Mouse (Mus musculus) limb, embryonic 13.5 days (tissue): Measurements from ENCODE around the gene Trim66. TPM values are rescaled to one million over a fixed set of nuclear protein-coding genes. Genes with fewer than 3 reads are reported as not detected.

Experiments
- ATAC-seq: fragments of 200-750 bp; cut with Nextera tagmentation; 2 replicates; pipeline ENCODE4 v1.8.0; 2017; ENCODE audit warnings: low read depth, moderate number of reproducible peaks, moderate TSS enrichment; ENCODE audit not compliant: low FRiP score
- H3K27ac ChIP-seq: fragments of 300-500 bp; sonication (generic); 2 replicates; pipeline ENCODE4 v1.5.1; 2015; ENCODE audit warnings: inconsistent platforms, mild to moderate bottlenecking, moderate library complexity
- H3K27me3 ChIP-seq: fragments of 300-500 bp; sonication (generic); 2 replicates; pipeline ENCODE4 v1.6.1; 2015; ENCODE audit warnings: mild to moderate bottlenecking, inconsistent platforms
- H3K36me3 ChIP-seq: fragments of 300-500 bp; sonication (generic); 2 replicates; pipeline ENCODE4 v1.6.1; 2015; ENCODE audit warnings: inconsistent platforms, mild to moderate bottlenecking, moderate library complexity
- H3K4me1 ChIP-seq: fragments of 300-500 bp; sonication (generic); 2 replicates; pipeline ENCODE4 v1.6.1; 2015; ENCODE audit warnings: inconsistent platforms
- H3K4me2 ChIP-seq: fragments of 300-500 bp; sonication (generic); replicated peaks from 2 replicates; pipeline ENCODE4 v1.6.1; 2015; ENCODE audit warnings: inconsistent platforms, mild to moderate bottlenecking, moderate library complexity
- H3K4me3 ChIP-seq: fragments of 300-500 bp; sonication (generic); 2 replicates; pipeline ENCODE4 v1.5.1; 2015; ENCODE audit warnings: moderate library complexity, mild to moderate bottlenecking, inconsistent platforms
- H3K9ac ChIP-seq: fragments of 300-500 bp; sonication (generic); 2 replicates; pipeline ENCODE4 v1.6.1; 2015; ENCODE audit warnings: mild to moderate bottlenecking, inconsistent platforms
- H3K9me3 ChIP-seq: fragments of 300-500 bp; sonication (generic); 2 replicates; pipeline ENCODE4 v1.6.1; 2016; ENCODE audit warnings: inconsistent platforms
- WGBS: fragments of 180-500 bp; shearing (Covaris S2); methylation state at CpG from one replicate; pipeline ENCODE4 v1.1.7; 2015; 5-methylcytosine and 5-hydroxymethylcytosine counted together
- microRNA-seq: library from miRNA; unstranded; fragments of <30 nt; microRNA quantifications from one replicate; pipeline ENCODE4, GENCODE M21; 2016
- polyA plus RNA-seq: library from polyadenylated mRNA; unstranded; fragments of >200 nt; fragmentation: Nextera tagmentation; extraction: Ambion mirVana; gene quantifications from 2 replicates; pipeline ENCODE4 v1.2.1, GENCODE M21; 2015

Trim66 gene
- polyA plus RNA-seq, 1 experiment from 2014 or later: 0.05 TPM

- H3K27me3 ChIP-seq: peaks cover 26% of the 10 kb centered on the region
- under 1% methylated on average over 62 of the region's 62 CpGs for WGBS
- H3K27ac ChIP-seq: no peak within 1 kb of the TSS
- H3K9ac ChIP-seq: peak within 1 kb of the TSS; percentile 67
- no peaks in the 10 kb centered on the region for H3K9me3 ChIP-seq
- H3K36me3 ChIP-seq: no peaks in the 10 kb centered on the region
- peak within 1 kb of the TSS; percentile 88 for H3K4me2 ChIP-seq
- peak; percentile 84 for ATAC-seq
- H3K4me1 ChIP-seq: peaks cover 13% of the 10 kb centered on the region; the same call in 1 of the 2 replicates
- peak within 1 kb of the TSS; percentile 57 for H3K4me3 ChIP-seq
Observed at GRCm38 (mm10) chr7:109438781-109439591, 68.9 kb downstream of the Trim66 start, which contains the start of gene Stk33. TSS of gene Stk33 (minus strand) at chr7:109439081.

GRCm38 (mm10) chr7:109424422-109425159, 83.3 kb downstream of the Trim66 start:
- H3K4me1 ChIP-seq: no peaks in the 10 kb centered on the region
- H3K36me3 ChIP-seq: no peaks in the 10 kb centered on the region
- no peak overlapping the region for H3K27ac ChIP-seq
- WGBS: 56% methylated on average over 3 of the region's 3 CpGs
- no peak overlapping the region for H3K9ac ChIP-seq
- no peaks in the 10 kb centered on the region; the same call in 1 of the 2 replicates for H3K9me3 ChIP-seq
- H3K4me2 ChIP-seq: no peak overlapping the region
- ATAC-seq: no peak
- H3K27me3 ChIP-seq: 0 out of 2 replicates have a peak, but pooled peaks cover 7% of the 10 kb centered on the region
- no peak overlapping the region for H3K4me3 ChIP-seq

- 73% methylated on average over 8 of the region's 8 CpGs for WGBS
- Histone ChIP-seq H3K9me3 (no peaks in the 10 kb centered on the region; the same call in 1 of the 2 replicates), H3K36me3 (no peaks in the 10 kb centered on the region), H3K27me3 (0 out of 2 replicates have a peak, but pooled peaks cover 7% of the 10 kb centered on the region), H3K27ac (no peak overlapping the region), H3K9ac (no peak overlapping the region), H3K4me1 (no peaks in the 10 kb centered on the region), H3K4me3 (no peak overlapping the region), H3K4me2 (no peak overlapping the region)
- no peak for ATAC-seq
Observed at GRCm38 (mm10) chr7:109422803-109423202, 85.1 kb downstream of the Trim66 start.

GRCm38 (mm10) chr7:109405491-109405890, 102.4 kb downstream of the Trim66 start:
- 58% methylated on average over 7 of the region's 7 CpGs for WGBS
- Histone ChIP-seq H3K9ac (no peak overlapping the region), H3K9me3 (no peaks in the 10 kb centered on the region), H3K27me3 (no peaks in the 10 kb centered on the region), H3K4me1 (no peaks in the 10 kb centered on the region), H3K4me3 (no peak overlapping the region), H3K36me3 (no peaks in the 10 kb centered on the region), H3K4me2 (no peak overlapping the region), H3K27ac (no peak overlapping the region)
- ATAC-seq: no peak

- no peaks in the 10 kb centered on the region for H3K36me3 ChIP-seq
- H3K4me3 ChIP-seq: no peak overlapping the region
- ATAC-seq: no peak
- no peak overlapping the region for H3K9ac ChIP-seq
- no peak overlapping the region for H3K27ac ChIP-seq
- 64% methylated on average over 3 of the region's 3 CpGs for WGBS
- no peaks in the 10 kb centered on the region for H3K27me3 ChIP-seq
- H3K4me1 ChIP-seq: no peaks in the 10 kb centered on the region
- no peak overlapping the region for H3K4me2 ChIP-seq
- H3K9me3 ChIP-seq: no peaks in the 10 kb centered on the region
Observed at GRCm38 (mm10) chr7:109399299-109399698, 108.6 kb downstream of the Trim66 start.

Small RNA genes within 50 kb of the gene (microRNA-seq; reads per million reads assigned to microRNA genes)
- gene Gm47284: not detected

Other genes with a start within 250 kb of the Trim66 start
- 1.5 and 1.6 TPM in 2 replicates for gene Stk33, start 69.1 kb downstream of the Trim66 start, polyA plus RNA-seq
- 141 and 145 TPM in 2 replicates for gene Rpl27a, start 11.0 kb upstream of the Trim66 start, polyA plus RNA-seq
- gene St5, start 195.5 kb upstream of the Trim66 start, polyA plus RNA-seq: 40.6 and 47.3 TPM in 2 replicates
- gene Akip1, start 195.6 kb upstream of the Trim66 start, polyA plus RNA-seq: 33.3 and 37.8 TPM in 2 replicates
- gene BC051019, start 215.7 kb upstream of the Trim66 start, polyA plus RNA-seq: 0.19 TPM in 2 replicates
- not detected in 2 replicates for gene Ascl3, start 223.6 kb upstream of the Trim66 start, polyA plus RNA-seq
- 46.8 and 47.8 TPM in 2 replicates for gene Tmem9b, start 244.7 kb upstream of the Trim66 start, polyA plus RNA-seq